Mouse (Mus musculus) retina, postnatal 7 days (tissue): ENCODE data around the gene Accsl.
A peak's percentile ranks its signal among the peaks of the same experiment; 100 is the strongest.

Source experiments
- DNase-seq: peaks from one replicate; pipeline ENCODE4 v3.0.0-alpha.2; 2012; ENCODE audit warnings: low read depth, low spot score

Gene Accsl

GRCm38 (mm10) chr2:93869107-93869600 is at the start of gene Accsl:
Gene Accsl, minus strand, starts transcription at chr2:93869157.
- DNase-seq, result no peak

GRCm38 (mm10) chr2:93913552-93913951 is 44.6 kb upstream of the Accsl start:
- DNase-seq, result no peak

GRCm38 (mm10) chr2:93911942-93912341 is 43.0 kb upstream of the Accsl start:
- no peak for DNase-seq

GRCm38 (mm10) chr2:93909716-93910115 is 40.8 kb upstream of the Accsl start:
- DNase-seq, result no peak

- DNase-seq, result no peak
These were observed 38.8 kb upstream of the Accsl start for GRCm38 (mm10) chr2:93907519-93908294.

- no peak for DNase-seq
These were observed 37.4 kb upstream of the Accsl start for GRCm38 (mm10) chr2:93906316-93906715.

- no peak for DNase-seq
These were observed 34.5 kb upstream of the Accsl start for GRCm38 (mm10) chr2:93903415-93903814.

GRCm38 (mm10) chr2:93902680-93903305 is 33.8 kb upstream of the Accsl start:
- no peak for DNase-seq

- DNase-seq, result no peak
These were observed 30.7 kb upstream of the Accsl start for GRCm38 (mm10) chr2:93899397-93900380.

GRCm38 (mm10) chr2:93891611-93892280 is 22.8 kb upstream of the Accsl start:
- DNase-seq, result peak; percentile 49

- no peak for DNase-seq
These were observed 21.2 kb upstream of the Accsl start for GRCm38 (mm10) chr2:93890143-93890542.

- no peak for DNase-seq
These were observed 20.1 kb upstream of the Accsl start for GRCm38 (mm10) chr2:93889071-93889470.

- no peak for DNase-seq
These were observed 19.4 kb upstream of the Accsl start for GRCm38 (mm10) chr2:93888366-93888765.

GRCm38 (mm10) chr2:93887273-93887672 is 18.3 kb upstream of the Accsl start:
- no peak for DNase-seq

GRCm38 (mm10) chr2:93886013-93886794 is 17.2 kb upstream of the Accsl start:
- no peak for DNase-seq

GRCm38 (mm10) chr2:93883066-93883465 is 14.1 kb upstream of the Accsl start:
- DNase-seq, result no peak

- no peak for DNase-seq
These were observed 12.8 kb upstream of the Accsl start for GRCm38 (mm10) chr2:93881640-93882367.

GRCm38 (mm10) chr2:93880981-93881380 is 12.0 kb upstream of the Accsl start:
- no peak for DNase-seq

GRCm38 (mm10) chr2:93880450-93880849 is 11.5 kb upstream of the Accsl start:
- no peak for DNase-seq

- no peak for DNase-seq
These were observed 8.0 kb upstream of the Accsl start for GRCm38 (mm10) chr2:93877005-93877404.
